Mouse (Mus musculus) cerebellum, adult 2 months (tissue): Measurements from ENCODE around the gene Marcksl1. TPM values are rescaled to one million over a fixed set of nuclear protein-coding genes. Genes with fewer than 3 reads are reported as not detected.
A peak's percentile ranks its signal among the peaks of the same experiment; 100 is the strongest.

Experiments
- DNase-seq, 2 experiments: peaks; one replicate each; pipeline ENCODE4 v3.0.0; 2021
- H3K27ac ChIP-seq: fragments of 200-500 bp; 2 replicates; pipeline ENCODE4 v1.5.1; 2012; ENCODE audit warnings: low read length, control low read depth, inconsistent platforms; ENCODE audit not compliant: insufficient read depth
- H3K27me3 ChIP-seq: fragments of 200-500 bp; 2 replicates; pipeline ENCODE4 v1.6.1; 2012; ENCODE audit warnings: inconsistent platforms, mild to moderate bottlenecking, low read length, moderate library complexity; ENCODE audit not compliant: control insufficient read depth, insufficient read depth
- H3K4me1 ChIP-seq: fragments of 200-500 bp; 2 replicates; pipeline ENCODE4 v1.6.1; 2011; ENCODE audit warnings: low read length; ENCODE audit not compliant: control insufficient read depth, insufficient read depth
- H3K4me3 ChIP-seq: fragments of 200-500 bp; replicated peaks from 2 replicates; pipeline ENCODE3; 2011; ENCODE audit warnings: mild to moderate bottlenecking, low read depth, low read length, control low read depth; ENCODE audit not compliant: insufficient read depth
- CTCF ChIP-seq: fragments of 200-500 bp; IDR thresholded peaks from 2 replicates; pipeline ENCODE4 v1.5.1; 2011; ENCODE audit warnings: low read depth, mild to moderate bottlenecking, control low read depth, low read length, moderate library complexity, borderline replicate concordance; ENCODE audit not compliant: insufficient read depth
- POLR2A ChIP-seq: fragments of 200-500 bp; IDR thresholded peaks from 2 replicates; pipeline ENCODE4 v1.6.1; 2011; ENCODE audit warnings: low read length, control low read depth, borderline replicate concordance; ENCODE audit not compliant: insufficient read depth
- WGBS: fragments of 180-500 bp; shearing (Covaris S2); methylation state at CpG from one replicate; pipeline ENCODE4 v1.1.7; 2018; 5-methylcytosine and 5-hydroxymethylcytosine counted together
- polyA plus RNA-seq: library from polyadenylated mRNA; depleted of rRNA; stranded (reverse); fragments of >200 nt; gene quantifications from 2 replicates; pipeline ENCODE4 v1.2.3, GENCODE M21; 2012

Gene Marcksl1
- polyA plus RNA-seq, 1 experiment: 70.0 TPM

DNA sequence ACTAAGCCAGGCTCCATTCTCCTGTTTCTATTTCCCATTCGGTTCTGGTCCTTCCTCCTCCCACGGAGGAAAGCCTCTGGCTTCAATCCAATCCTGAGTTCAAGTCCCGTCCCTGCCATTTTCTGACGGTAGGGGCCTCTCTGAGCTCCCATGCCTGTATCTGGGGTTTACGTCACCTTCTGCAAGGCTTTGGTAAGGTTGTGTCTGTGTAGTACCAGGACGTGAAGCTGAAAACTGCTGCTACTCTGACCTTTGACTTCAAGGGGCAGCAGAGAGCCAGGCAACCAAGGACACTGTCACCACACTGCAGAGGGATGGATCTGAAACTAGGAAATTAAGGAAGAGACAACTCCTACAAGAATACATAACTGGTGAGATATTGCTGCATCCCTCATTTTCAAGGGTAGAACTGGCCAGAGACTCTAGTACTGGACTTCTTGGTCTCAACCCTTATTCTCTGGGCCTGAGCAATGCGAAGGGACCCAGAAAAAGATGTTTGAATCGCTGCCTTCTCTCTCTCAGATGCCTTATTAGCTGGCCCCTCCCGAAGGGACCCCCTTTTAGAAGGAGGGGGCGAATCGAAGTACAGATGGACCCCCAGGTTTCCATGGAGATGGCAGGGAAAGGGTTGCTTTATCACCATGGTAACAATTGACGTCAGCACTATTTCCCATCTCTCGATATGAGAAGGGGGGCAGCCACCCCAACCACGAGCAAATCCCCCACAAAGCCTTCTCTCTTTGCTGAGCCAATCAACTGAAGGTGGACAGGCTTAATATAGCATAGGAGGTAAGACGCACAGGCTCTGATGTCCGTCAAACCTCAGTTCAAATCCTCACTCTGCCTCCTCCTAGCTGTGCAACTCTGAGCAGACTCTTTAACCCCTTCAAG lies 17.5 kb upstream of the Marcksl1 start:
- H3K27ac ChIP-seq: no peak overlapping the region
- no peak for DNase-seq
- WGBS: 35% methylated on average over 16 of the region's 16 CpGs
- H3K4me1 ChIP-seq: no peaks in the 10 kb centered on the region
- H3K27me3 ChIP-seq: no peaks in the 10 kb centered on the region
- TF ChIP-seq CTCF (0 out of 2 replicates have a peak, but pooled peaks have one; percentile 23), POLR2A (no peak)
- no peak overlapping the region for H3K4me3 ChIP-seq

DNA sequence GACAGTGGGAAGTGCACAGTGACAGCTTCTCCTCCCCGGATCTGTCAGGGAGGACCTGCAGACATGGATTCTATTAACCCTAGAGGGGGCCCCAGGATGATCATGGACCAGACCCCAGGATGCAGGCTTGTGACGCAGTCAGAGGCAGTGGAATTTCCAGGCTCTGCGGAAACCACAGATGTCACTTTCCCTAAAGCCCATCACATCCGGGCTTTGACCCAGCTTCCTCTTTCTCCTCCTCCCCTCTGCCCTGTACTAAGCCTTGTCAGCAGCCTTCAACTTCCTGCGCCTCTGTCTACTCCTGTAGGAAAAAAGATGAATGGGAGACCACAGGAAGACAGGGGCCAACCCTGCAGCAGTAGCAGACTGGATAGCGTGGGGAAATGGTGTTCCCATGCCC lies 16.8 kb upstream of the Marcksl1 start:
- DNase-seq: no peak
- Histone ChIP-seq H3K27ac (no peak overlapping the region), H3K27me3 (no peaks in the 10 kb centered on the region), H3K4me1 (no peaks in the 10 kb centered on the region), H3K4me3 (no peak overlapping the region)
- TF ChIP-seq POLR2A (no peak), CTCF (no peak)
- 36% methylated on average over 6 of the region's 6 CpGs for WGBS

GRCm38 (mm10) chr4:129498941-129499340 lies 14.4 kb upstream of the Marcksl1 start:
- WGBS: 91% methylated on average over 3 of the region's 3 CpGs
- Histone ChIP-seq H3K4me1 (no peaks in the 10 kb centered on the region), H3K4me3 (no peak overlapping the region), H3K27ac (no peak overlapping the region), H3K27me3 (no peaks in the 10 kb centered on the region)
- TF ChIP-seq POLR2A: no peak
- TF ChIP-seq CTCF: no peak
- no peak for DNase-seq

DNA sequence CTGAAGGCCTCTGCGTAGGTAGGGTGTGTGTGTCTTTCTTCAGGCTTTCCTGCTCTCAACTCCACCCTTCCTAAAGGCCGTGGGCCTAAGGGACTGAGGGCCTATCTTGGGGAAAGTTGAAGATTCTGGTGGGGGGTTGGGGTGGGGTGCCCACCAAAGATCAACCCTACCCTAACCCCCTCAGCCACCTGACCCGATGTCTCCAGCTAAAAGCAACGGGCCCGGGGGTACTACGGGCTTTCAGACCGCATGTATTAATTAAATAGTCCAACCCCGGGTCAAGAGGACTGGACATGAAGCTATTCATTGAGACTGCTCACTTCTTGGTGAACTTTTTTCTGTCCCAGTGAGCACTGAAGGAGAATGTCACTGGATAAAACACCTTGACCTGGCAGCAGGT lies 13.4 kb upstream of the Marcksl1 start:
- Histone ChIP-seq H3K4me3 (peak overlapping the region; percentile 57), H3K27me3 (no peaks in the 10 kb centered on the region), H3K27ac (no peak overlapping the region), H3K4me1 (no peaks in the 10 kb centered on the region)
- DNase-seq: no peak
- WGBS: 80% methylated on average over 8 of the region's 8 CpGs
- TF ChIP-seq POLR2A: no peak

DNA sequence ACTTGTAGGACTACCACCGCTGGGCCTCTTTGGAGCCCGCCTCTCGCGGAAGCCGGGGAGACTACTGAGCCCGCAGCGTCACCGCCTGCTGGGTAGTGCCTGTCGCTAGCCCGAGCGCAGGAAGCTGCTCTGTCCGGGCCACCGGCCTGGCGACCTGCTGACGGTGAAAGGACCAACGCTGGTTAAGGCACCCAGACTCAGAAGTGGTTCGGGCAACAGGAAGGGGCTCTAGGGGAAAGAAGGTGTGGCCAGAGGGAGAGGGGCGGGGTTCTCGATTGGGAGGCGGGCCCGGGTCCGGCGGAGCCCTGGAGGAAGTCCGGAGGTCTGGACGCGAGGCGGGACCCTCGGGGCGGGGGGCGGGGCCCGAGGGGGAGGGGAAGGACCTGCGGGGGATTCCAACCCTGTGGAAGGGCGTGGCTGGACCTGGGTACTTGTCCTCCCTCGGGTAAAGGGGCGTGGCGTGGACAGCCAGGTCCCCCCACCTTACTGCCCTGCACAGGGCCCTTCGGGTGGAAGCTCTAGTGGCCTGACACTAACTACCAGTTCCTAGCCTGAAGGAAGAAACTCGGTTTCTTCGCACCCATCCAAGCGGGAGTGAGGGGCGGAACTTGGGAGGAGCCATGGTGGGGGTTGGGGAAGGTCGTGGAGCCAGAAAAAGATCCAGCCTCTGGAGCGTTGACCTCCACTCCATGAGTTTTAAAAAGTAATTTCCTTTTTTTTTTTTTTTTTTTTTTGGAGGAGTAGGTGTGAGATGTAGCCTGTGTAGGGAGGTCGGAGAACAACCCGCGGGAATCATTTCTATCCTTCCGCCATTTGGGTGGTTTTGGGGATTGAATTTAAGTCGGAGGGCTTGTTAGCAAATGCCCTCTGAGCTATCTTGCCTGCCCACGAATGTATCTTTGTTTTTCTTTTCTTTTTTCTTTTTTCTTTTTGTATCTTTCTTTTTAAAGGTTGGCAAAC lies 12.5 kb upstream of the Marcksl1 start:
- Histone ChIP-seq H3K4me3 (peak overlapping the region; percentile 57), H3K27me3 (no peaks in the 10 kb centered on the region), H3K4me1 (no peaks in the 10 kb centered on the region), H3K27ac (no peak overlapping the region)
- WGBS: 4% methylated on average over 46 of the region's 49 CpGs
- DNase-seq: peak; percentile 40 to 54
- no peak for TF ChIP-seq CTCF
- no peak for TF ChIP-seq POLR2A

- H3K4me1 ChIP-seq: no peaks in the 10 kb centered on the region
- no peak overlapping the region for H3K27ac ChIP-seq
- no peak for DNase-seq
- no peaks in the 10 kb centered on the region for H3K27me3 ChIP-seq
- no peak for TF ChIP-seq POLR2A
- no peak for TF ChIP-seq CTCF
- WGBS: 67% methylated on average over 9 of the region's 9 CpGs
- H3K4me3 ChIP-seq: no peak overlapping the region
These were observed 11.0 kb upstream of the Marcksl1 start for GRCm38 (mm10) chr4:129502327-129502888.

DNA sequence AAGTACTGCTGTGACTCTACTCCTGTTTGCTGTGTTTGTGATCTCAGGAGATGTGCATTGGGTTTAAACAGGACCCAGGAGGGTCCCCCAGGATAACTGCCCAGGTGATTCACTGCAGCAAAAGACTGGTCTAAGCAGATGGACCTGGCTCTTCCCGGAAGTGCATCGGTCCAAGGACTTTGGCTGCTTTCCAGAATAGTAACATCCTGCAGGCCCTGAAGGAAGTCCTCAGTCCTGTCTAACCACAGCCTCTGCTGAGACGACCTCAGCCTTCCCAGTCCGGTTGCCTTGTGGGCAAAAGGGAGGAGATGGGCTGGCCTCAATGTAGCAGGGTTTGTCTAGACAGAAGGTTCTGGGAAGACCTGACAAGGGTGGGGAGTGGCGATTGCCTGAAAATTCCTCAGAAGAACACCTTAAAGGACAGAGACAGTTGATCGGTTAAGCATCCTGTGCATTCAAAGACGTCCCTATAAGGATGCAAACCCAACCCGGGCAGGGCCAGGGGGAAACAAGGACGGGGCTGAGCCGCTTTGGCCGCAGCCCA lies 10.4 kb upstream of the Marcksl1 start:
- H3K4me3 ChIP-seq: no peak overlapping the region
- H3K27ac ChIP-seq: no peak overlapping the region
- TF ChIP-seq CTCF (no peak), POLR2A (no peak)
- DNase-seq: no peak
- H3K4me1 ChIP-seq: no peaks in the 10 kb centered on the region
- 70% methylated on average over 11 of the region's 11 CpGs for WGBS
- H3K27me3 ChIP-seq: no peaks in the 10 kb centered on the region
